Mouse (Mus musculus) ES-Bruce4 (cell line): ENCODE measurements at regions not wholly inside any gene's neighbourhood (a gene's known extent, or its start where the extent isn't known, plus 50 kb on each side); places are given as distances from the start of the nearest gene placed in this dataset.

Experiments used
- H3K27ac ChIP-seq: 2 replicates; pipeline ENCODE4 v1.5.1; 2012; ENCODE audit warnings: low read length, inconsistent platforms; ENCODE audit not compliant: insufficient read depth
- H3K27me3 ChIP-seq: 2 replicates; pipeline ENCODE4 v1.6.1; 2012; ENCODE audit warnings: mild to moderate bottlenecking, low read length, inconsistent platforms; ENCODE audit not compliant: control insufficient read depth, poor library complexity, insufficient read depth, severe bottlenecking
- H3K36me3 ChIP-seq: 2 replicates; pipeline ENCODE4 v1.6.1; 2012; ENCODE audit warnings: inconsistent platforms, mild to moderate bottlenecking, low read length, moderate library complexity; ENCODE audit not compliant: control insufficient read depth, poor library complexity, insufficient read depth, severe bottlenecking
- H3K4me1 ChIP-seq: one replicate; pipeline ENCODE4 v1.8.1; 2011; ENCODE audit warnings: low read length; ENCODE audit not compliant: control insufficient read depth, insufficient read depth
- H3K4me3 ChIP-seq: 2 replicates; pipeline ENCODE4 v1.5.1; 2011; ENCODE audit warnings: low read depth, mild to moderate bottlenecking, low read length
- H3K9ac ChIP-seq: 2 replicates; pipeline ENCODE4 v1.6.1; 2012; ENCODE audit warnings: low read depth, mild to moderate bottlenecking, inconsistent platforms; ENCODE audit not compliant: poor library complexity, severe bottlenecking
- H3K9me3 ChIP-seq: replicated peaks from 2 replicates; pipeline ENCODE4 v1.6.1; 2012; ENCODE audit warnings: mild to moderate bottlenecking, low read length, inconsistent platforms; ENCODE audit not compliant: control insufficient read depth, poor library complexity, insufficient read depth, severe bottlenecking
- CTCF ChIP-seq: IDR thresholded peaks from one replicate; pipeline ENCODE4 v1.8.1; 2011; ENCODE audit warnings: low read depth, low read length
- EP300 ChIP-seq: IDR thresholded peaks from 2 replicates; pipeline ENCODE4 v1.6.1; 2011; ENCODE audit warnings: low read depth, low read length; ENCODE audit not compliant: insufficient read depth
- POLR2A ChIP-seq: IDR thresholded peaks from one replicate; pipeline ENCODE4 v1.8.1; 2011; ENCODE audit warnings: low read length; ENCODE audit not compliant: insufficient read depth

DNA sequence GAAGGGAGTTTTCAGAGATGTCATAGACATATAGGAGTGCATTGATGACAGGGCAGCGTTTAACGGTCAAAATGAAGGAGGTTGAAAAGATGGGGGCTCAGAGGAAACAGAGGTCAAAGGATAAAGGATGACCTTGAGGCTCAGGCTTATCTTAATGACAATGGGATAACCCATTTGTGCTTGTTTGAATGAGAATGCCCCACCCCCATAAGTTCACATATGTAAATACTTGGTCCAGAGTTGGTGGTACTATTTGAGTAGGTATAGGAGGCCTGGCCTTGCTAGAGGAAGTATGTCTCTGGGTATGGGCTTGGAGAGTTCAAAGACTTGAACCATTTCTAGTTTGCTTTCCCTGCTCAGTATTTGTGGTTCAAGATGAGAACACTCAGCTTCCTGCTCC is 237.4 kb upstream of the Fbxl7 start:
- peak overlapping the region; percentile 75 for H3K27ac ChIP-seq
- H3K36me3 ChIP-seq: no peaks in the 10 kb centered on the region
- H3K9ac ChIP-seq: no peak overlapping the region
- H3K4me1 ChIP-seq: no peaks in the 10 kb centered on the region
- no peak overlapping the region for H3K4me3 ChIP-seq
- no peak for TF ChIP-seq POLR2A
- no peak for TF ChIP-seq CTCF
- no peak for TF ChIP-seq EP300
- peaks cover 7% of the 10 kb centered on the region; the same call in 1 of the 2 replicates for H3K9me3 ChIP-seq
- H3K27me3 ChIP-seq: no peaks in the 10 kb centered on the region; the same call in 1 of the 2 replicates

DNA sequence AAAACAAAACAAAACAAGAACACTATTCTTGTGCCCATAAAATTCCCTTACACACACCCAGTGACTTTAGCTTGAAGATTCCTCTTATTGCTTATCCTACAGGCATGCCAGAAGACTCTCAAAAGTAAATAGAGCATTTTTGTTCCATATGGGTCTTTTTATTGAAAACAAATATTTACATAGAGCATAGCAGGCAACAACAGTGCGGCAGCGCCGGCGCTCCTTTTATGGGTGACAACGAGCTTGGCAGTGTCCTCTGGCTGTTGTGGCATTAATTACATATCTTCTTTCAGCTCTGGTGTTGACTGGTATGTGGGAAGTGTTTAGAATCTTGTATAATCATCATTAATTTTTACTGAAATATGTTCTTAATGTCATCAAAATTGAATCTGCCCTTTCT is 242.2 kb upstream of the Fbxl7 start:
- no peak overlapping the region for H3K9ac ChIP-seq
- peaks cover 7% of the 10 kb centered on the region; the same call in 1 of the 2 replicates for H3K9me3 ChIP-seq
- H3K36me3 ChIP-seq: no peaks in the 10 kb centered on the region
- H3K27ac ChIP-seq: no peak overlapping the region
- no peak for TF ChIP-seq POLR2A
- no peak for TF ChIP-seq EP300
- TF ChIP-seq CTCF: no peak
- H3K27me3 ChIP-seq: no peaks in the 10 kb centered on the region; the same call in 1 of the 2 replicates
- no peaks in the 10 kb centered on the region for H3K4me1 ChIP-seq
- H3K4me3 ChIP-seq: no peak overlapping the region

DNA sequence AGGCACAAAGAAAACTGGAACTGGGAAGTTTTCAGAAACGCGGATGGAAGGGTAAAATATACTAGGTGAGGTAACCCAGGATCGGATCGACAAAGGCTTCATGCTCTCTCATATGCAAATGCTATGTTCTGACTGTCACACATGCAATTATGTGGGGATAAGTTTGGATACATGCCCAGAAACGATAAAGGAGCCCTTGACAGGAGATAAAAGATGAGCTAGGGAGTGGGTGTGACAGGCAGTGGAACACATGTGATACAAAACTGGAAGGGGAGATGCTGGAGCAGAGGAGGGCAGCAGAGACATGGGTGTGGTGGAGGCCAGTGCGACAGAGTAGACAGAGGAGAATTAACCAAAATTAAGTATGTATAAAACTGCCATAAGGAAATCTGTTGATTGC is 250.5 kb upstream of the Fbxl7 start:
- Histone ChIP-seq H3K27ac (no peak overlapping the region), H3K9me3 (no peaks in the 10 kb centered on the region), H3K27me3 (no peaks in the 10 kb centered on the region), H3K36me3 (no peaks in the 10 kb centered on the region), H3K4me1 (no peaks in the 10 kb centered on the region), H3K4me3 (no peak overlapping the region), H3K9ac (no peak overlapping the region)
- TF ChIP-seq CTCF: no peak
- no peak for TF ChIP-seq POLR2A
- TF ChIP-seq EP300: no peak

DNA sequence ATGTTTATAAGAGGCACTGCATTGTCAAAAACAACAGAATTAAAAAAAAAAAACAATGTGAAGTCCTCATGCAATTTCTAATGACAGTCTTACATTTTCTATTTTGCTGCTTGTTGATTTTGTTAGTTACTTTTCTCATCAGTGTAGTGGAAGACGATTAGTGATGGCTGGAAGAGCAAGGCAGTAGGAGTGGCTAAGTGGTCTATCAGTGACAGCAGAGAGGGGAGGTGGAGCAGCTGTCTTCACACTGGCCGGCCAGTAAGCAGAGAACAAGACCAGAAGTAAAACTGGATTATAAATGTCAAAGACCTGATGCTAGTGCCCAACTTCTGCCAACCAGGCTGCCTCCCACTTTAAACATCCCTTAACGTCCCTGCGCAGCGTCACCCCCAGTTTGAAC is 265.6 kb upstream of the Fbxl7 start:
- Histone ChIP-seq H3K4me1 (no peaks in the 10 kb centered on the region), H3K27ac (no peak overlapping the region), H3K9me3 (no peaks in the 10 kb centered on the region), H3K36me3 (no peaks in the 10 kb centered on the region), H3K9ac (no peak overlapping the region), H3K4me3 (no peak overlapping the region), H3K27me3 (no peaks in the 10 kb centered on the region)
- TF ChIP-seq POLR2A (no peak), EP300 (no peak), CTCF (no peak)

DNA sequence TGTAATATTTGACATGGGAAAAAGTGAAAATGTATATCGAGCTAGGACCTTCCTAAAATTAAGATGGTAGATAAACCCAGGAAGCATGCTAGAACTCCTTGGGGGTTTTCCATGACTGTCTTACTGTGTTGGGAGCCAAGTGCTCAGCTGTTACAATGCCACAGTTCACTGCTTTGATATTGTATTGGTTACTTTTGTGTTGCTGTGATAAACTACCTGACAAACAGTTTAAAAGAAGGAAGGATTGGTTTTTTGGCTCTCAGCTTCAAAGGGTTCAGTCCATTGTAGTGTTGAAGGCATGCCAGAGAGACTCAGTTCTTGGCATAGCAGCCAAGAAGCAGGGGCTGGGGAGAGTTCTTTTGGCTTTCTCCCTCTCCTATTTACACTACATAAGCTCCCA is 272.1 kb upstream of the Fbxl7 start:
- no peak overlapping the region for H3K27ac ChIP-seq
- no peak overlapping the region for H3K9ac ChIP-seq
- TF ChIP-seq POLR2A (no peak), EP300 (no peak), CTCF (no peak)
- H3K4me1 ChIP-seq: no peaks in the 10 kb centered on the region
- H3K27me3 ChIP-seq: no peaks in the 10 kb centered on the region
- no peak overlapping the region for H3K4me3 ChIP-seq
- no peaks in the 10 kb centered on the region for H3K9me3 ChIP-seq
- H3K36me3 ChIP-seq: no peaks in the 10 kb centered on the region

DNA sequence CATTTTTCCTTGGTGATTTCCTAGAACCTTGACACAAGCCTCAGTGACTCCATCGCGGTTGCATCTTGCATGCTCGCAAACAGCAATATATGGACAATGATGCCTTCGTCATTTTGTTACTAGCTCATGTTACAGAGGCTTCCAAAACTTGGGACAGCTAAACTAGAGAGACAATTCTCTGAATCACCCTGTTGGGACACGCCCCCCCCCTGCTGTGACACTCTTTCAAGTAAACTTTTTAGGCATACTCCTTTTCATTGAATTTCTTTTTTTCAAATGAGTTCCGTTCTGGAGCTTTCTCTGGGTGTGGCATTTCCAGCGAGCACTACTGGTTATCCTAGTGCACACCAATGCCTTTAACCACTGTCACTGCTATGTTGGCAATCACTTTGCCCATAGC is 274.5 kb upstream of the Fbxl7 start:
- Histone ChIP-seq H3K27me3 (no peaks in the 10 kb centered on the region), H3K36me3 (no peaks in the 10 kb centered on the region), H3K4me1 (no peaks in the 10 kb centered on the region), H3K9me3 (no peaks in the 10 kb centered on the region), H3K4me3 (no peak overlapping the region), H3K27ac (no peak overlapping the region), H3K9ac (no peak overlapping the region)
- TF ChIP-seq CTCF: no peak
- TF ChIP-seq POLR2A: no peak
- TF ChIP-seq EP300: no peak
